Mouse (Mus musculus) stomach, postnatal 0 days (tissue): ENCODE measurements at regions not wholly inside any gene's neighbourhood (a gene's known extent, or its start where the extent isn't known, plus 50 kb on each side); places are given as distances from the start of the nearest gene placed in this dataset.

Experiments used
- CTCF ChIP-seq: IDR thresholded peaks from 2 replicates; pipeline ENCODE4 v1.5.1; 2016; ENCODE audit warnings: antibody characterized with exemption, low read depth, mild to moderate bottlenecking, moderate library complexity
- EP300 ChIP-seq: optimal IDR thresholded peaks from 2 replicates; pipeline ENCODE3; 2016; ENCODE audit warnings: antibody characterized with exemption

GRCm38 (mm10) chr15:67840671-67841070, 1340.0 kb upstream of the Lrrc6 start:
- TF ChIP-seq EP300 (no peak), CTCF (no peak)
